In genomic region chr16:23912741-23913140, GRCm38 (mm10) we compare ENCODE assay signal across 25 mouse cellular contexts. TPM values are rescaled to one million over a fixed set of nuclear protein-coding genes. Genes with fewer than 3 reads are reported as not detected.
A peak's percentile ranks its signal among the peaks of the same experiment; 100 is the strongest.
DNase-seq lines count a peak whose midpoint lies in the region; ATAC-seq and TF ChIP-seq lines count a peak whose summit lies in the region.
"Had no signal": no experiment of that assay in that cellular context is flagged by ENCODE, and none has a peak within 500 bp of the region (broad histone marks: within the 10 kb centered on the region; RNA-seq: fewer than 3 reads in every experiment).

No protein-coding gene starts in this region.

- H3K4me3 ChIP-seq in heart, embryonic 13.5 days: no peak overlapping the region
- no peak overlapping the region; the same call in 1 of the 2 replicates for H3K4me3 ChIP-seq in lung, embryonic 15.5 days
- H3K4me3 ChIP-seq in stomach, embryonic 16.5 days (replicated peaks; ENCODE audit: low read length): no peak overlapping the region; the same call in 1 of the 2 replicates
- H3K4me3 ChIP-seq in kidney, adult 2 months (ENCODE audit: insufficient read depth, low read depth, low read length): no peak overlapping the region
- H3K4me3 ChIP-seq: embryonic facial prominence, embryonic 13.5 days; forebrain, embryonic 13.5 days; hindbrain, embryonic 13.5 days had no signal

- no peak for DNase-seq in heart, postnatal 14 days
- no peak for DNase-seq in lung, postnatal 25 days (ENCODE audit: low spot score)
- DNase-seq in R1 (ENCODE audit: low read depth, low spot score): peak; percentile 53
- DNase-seq in kidney, adult 2 months: no peak
- DNase-seq: adrenal gland, adult 2 months; adrenal gland, postnatal 25 days; cerebellum, adult 8-10 months; cerebellum, postnatal 14 days; forebrain, postnatal 0 days; gastrocnemius, postnatal 14 days; heart, postnatal 10 days had no signal

- 70% methylated on average over 13 of the region's 13 CpGs for WGBS in heart, embryonic 13.5 days
- 34% methylated on average over 13 of the region's 13 CpGs for WGBS in lung, embryonic 15.5 days
- WGBS in stomach, embryonic 16.5 days: 48% methylated on average over 13 of the region's 13 CpGs
- WGBS in kidney, adult 2 months: 73% methylated on average over 13 of the region's 13 CpGs

- H3K4me1 ChIP-seq in heart, embryonic 13.5 days: no peaks in the 10 kb centered on the region
- no peaks in the 10 kb centered on the region for H3K4me1 ChIP-seq in lung, embryonic 15.5 days
- no peaks in the 10 kb centered on the region for H3K4me1 ChIP-seq in stomach, embryonic 16.5 days (ENCODE audit: control insufficient read depth, insufficient read depth, low read length)
- H3K4me1 ChIP-seq in kidney, adult 2 months (ENCODE audit: control insufficient read depth, insufficient read depth, low read length): no peaks in the 10 kb centered on the region
- H3K4me1 ChIP-seq: embryonic facial prominence, embryonic 13.5 days; forebrain, embryonic 13.5 days had no signal

- intact Hi-C loops in heart, postnatal 14 days (cut with DNase I): no loop called here

- peaks cover 4% of the 10 kb centered on the region; the same call in 1 of the 2 replicates for H3K9me3 ChIP-seq in heart, embryonic 13.5 days
- no peaks in the 10 kb centered on the region for H3K9me3 ChIP-seq in lung, embryonic 15.5 days
- H3K9me3 ChIP-seq in stomach, embryonic 16.5 days (replicated peaks; ENCODE audit: control insufficient read depth, low read length): no peaks in the 10 kb centered on the region
- H3K9me3 ChIP-seq: embryonic facial prominence, embryonic 13.5 days; forebrain, embryonic 13.5 days; hindbrain, embryonic 13.5 days had no signal

- peak overlapping the region; percentile 31; the same call in 1 of the 2 replicates for H3K4me2 ChIP-seq in heart, embryonic 13.5 days
- peak overlapping the region; percentile 37 for H3K4me2 ChIP-seq in lung, embryonic 15.5 days
- peak overlapping the region; percentile 21; the same call in 1 of the 2 replicates for H3K4me2 ChIP-seq in stomach, embryonic 16.5 days (ENCODE audit: low read depth, low read length)
- H3K4me2 ChIP-seq: embryonic facial prominence, embryonic 13.5 days; forebrain, embryonic 13.5 days; hindbrain, embryonic 13.5 days had no signal

- no peaks in the 10 kb centered on the region for H3K36me3 ChIP-seq in heart, embryonic 13.5 days
- no peaks in the 10 kb centered on the region for H3K36me3 ChIP-seq in lung, embryonic 15.5 days
- H3K36me3 ChIP-seq in stomach, embryonic 16.5 days (ENCODE audit: control insufficient read depth, insufficient read depth, low read length): no peaks in the 10 kb centered on the region
- no peaks in the 10 kb centered on the region for H3K36me3 ChIP-seq in kidney, adult 2 months (ENCODE audit: control insufficient read depth, insufficient read depth, low read length)
- H3K36me3 ChIP-seq: embryonic facial prominence, embryonic 13.5 days; hindbrain, embryonic 13.5 days had no signal

- no peak for TF ChIP-seq CTCF in kidney, adult 2 months (conservative IDR thresholded peaks at IDR 0.05; ENCODE audit: insufficient read depth, insufficient read length, low read depth, low read length)

- H3K9ac ChIP-seq in heart, embryonic 13.5 days: no peak overlapping the region
- H3K9ac ChIP-seq in lung, embryonic 15.5 days: no peak overlapping the region
- H3K9ac ChIP-seq in stomach, embryonic 16.5 days (ENCODE audit: low read length): no peak overlapping the region
- H3K9ac ChIP-seq: embryonic facial prominence, embryonic 13.5 days; forebrain, embryonic 13.5 days; forebrain, postnatal 0 days; hindbrain, embryonic 13.5 days had no signal

- no peaks in the 10 kb centered on the region for H3K27me3 ChIP-seq in heart, embryonic 13.5 days (replicated peaks)
- H3K27me3 ChIP-seq in lung, embryonic 15.5 days: no peaks in the 10 kb centered on the region
- H3K27me3 ChIP-seq in stomach, embryonic 16.5 days (ENCODE audit: control insufficient read depth, insufficient read depth, low read length): no peaks in the 10 kb centered on the region
- no peaks in the 10 kb centered on the region for H3K27me3 ChIP-seq in kidney, adult 2 months (replicated peaks; ENCODE audit: control insufficient read depth, insufficient read depth, low read length)
- H3K27me3 ChIP-seq: embryonic facial prominence, embryonic 13.5 days; forebrain, embryonic 13.5 days; hindbrain, embryonic 13.5 days had no signal

- ATAC-seq in heart, embryonic 13.5 days (ENCODE audit: extremely low read depth, insufficient number of reproducible peaks, low FRiP score, low TSS enrichment): no peak
- no peak for ATAC-seq in lung, embryonic 15.5 days (ENCODE audit: borderline replicate concordance, extremely low read depth, low FRiP score, low TSS enrichment)
- no peak for ATAC-seq in stomach, embryonic 16.5 days (ENCODE audit: insufficient read depth, low FRiP score)
- ATAC-seq: forebrain, embryonic 13.5 days; forebrain, postnatal 0 days; hindbrain, postnatal 0 days; Patski had no signal

- no peak overlapping the region for H3K27ac ChIP-seq in heart, embryonic 13.5 days (replicated peaks)
- H3K27ac ChIP-seq in lung, embryonic 15.5 days: no peak overlapping the region
- H3K27ac ChIP-seq in stomach, embryonic 16.5 days (ENCODE audit: low read length): no peak overlapping the region
- no peak overlapping the region for H3K27ac ChIP-seq in kidney, adult 2 months (ENCODE audit: insufficient read depth, low read depth, low read length)
- H3K27ac ChIP-seq: embryonic facial prominence, embryonic 13.5 days; forebrain, embryonic 13.5 days; hindbrain, embryonic 13.5 days; hindbrain, postnatal 0 days had no signal

- no peak for TF ChIP-seq POLR2A in kidney, adult 2 months (IDR thresholded peaks at IDR 0.05; ENCODE audit: low read depth, low read length)

RNA-seq across cellular contexts. Expression of gene Rtp2, which starts 19.5 kb away (rescaled TPM):
- polyA plus RNA-seq in heart, embryonic 13.5 days (2015; fragmentation: Nextera tagmentation; extraction: Ambion mirVana): not detected in 2 replicates
- not detected for total RNA-seq in heart, postnatal 14 days (2021)
- polyA plus RNA-seq in lung, embryonic 15.5 days (2015; fragmentation: Nextera tagmentation; extraction: Ambion mirVana): not detected in 2 replicates
- polyA plus RNA-seq in stomach, embryonic 16.5 days (2015; fragmentation: Nextera tagmentation; extraction: Ambion mirVana): not detected in 2 replicates
- polyA plus RNA-seq in kidney, adult 2 months (2012; rRNA removed): not detected in 2 replicates
- total RNA-seq: adrenal gland, adult 2 months; adrenal gland, postnatal 25 days; CH12.LX; common myeloid progenitor, adult 5-6 weeks; gastrocnemius, adult 18-20 months; gastrocnemius, postnatal 14 days; heart, postnatal 10 days; hematopoietic stem cell, adult 5-6 weeks; hindbrain, postnatal 0 days had no signal
- polyA plus RNA-seq: adrenal gland, adult 2 months; forebrain, embryonic 13.5 days; gonadal fat pad, adult 2 months; hindbrain, embryonic 13.5 days; intestine, embryonic 14.5 days; Patski had no signal

RNA-seq across cellular contexts. Expression of gene Sst, which starts 22.0 kb away (rescaled TPM):
- polyA plus RNA-seq in heart, embryonic 13.5 days (2015; fragmentation: Nextera tagmentation; extraction: Ambion mirVana): 0.21 TPM in 1 of 2 replicates, not detected in the other
- not detected for total RNA-seq in heart, postnatal 14 days (2021)
- 0.57 TPM in 1 of 2 replicates, not detected in the other for polyA plus RNA-seq in lung, embryonic 15.5 days (2015; fragmentation: Nextera tagmentation; extraction: Ambion mirVana)
- polyA plus RNA-seq in stomach, embryonic 16.5 days (2015; fragmentation: Nextera tagmentation; extraction: Ambion mirVana): 12.1 and 18.9 TPM in 2 replicates
- not detected in 2 replicates for polyA plus RNA-seq in kidney, adult 2 months (2012; rRNA removed)
- total RNA-seq: adrenal gland, postnatal 25 days; CH12.LX; common myeloid progenitor, adult 5-6 weeks; gastrocnemius, adult 18-20 months; gastrocnemius, postnatal 14 days; heart, postnatal 10 days; hematopoietic stem cell, adult 5-6 weeks had no signal
- polyA plus RNA-seq: adrenal gland, adult 2 months; gonadal fat pad, adult 2 months; Patski had no signal
